Mouse (Mus musculus): ENCODE results near the gene 1700010I14Rik.

DNA sequence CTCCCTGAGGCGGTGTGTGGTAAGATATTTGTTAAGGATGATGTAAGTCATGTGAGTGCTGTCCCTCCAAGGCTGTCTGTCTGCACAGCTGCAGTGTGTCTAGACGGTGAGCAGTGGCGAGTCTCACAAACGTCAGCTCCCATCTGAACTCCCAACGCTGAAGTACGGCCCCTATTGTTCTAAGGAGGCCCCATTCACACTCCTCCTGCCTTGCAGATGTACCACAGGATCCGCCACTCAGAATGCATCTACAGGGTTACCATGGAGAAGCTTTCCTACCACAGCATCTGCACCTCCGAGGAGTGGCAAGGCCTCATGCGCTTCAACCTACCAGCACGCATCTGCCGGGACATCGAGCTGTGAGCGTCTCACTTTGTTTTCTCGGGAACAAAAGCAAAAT, 26.5 kb upstream of the 1700010I14Rik start:
- TF ChIP-seq CTCF (IDR thresholded peaks at IDR 0.05; ENCODE audit: borderline replicate concordance, extremely low read depth, insufficient read depth, insufficient read length) (no peak), POLR2A (IDR thresholded peaks at IDR 0.05; ENCODE audit: borderline replicate concordance, extremely low read depth, insufficient read depth, insufficient read length, poor library complexity, severe bottlenecking) (no peak)

Data from brain, embryonic 14.5 days (tissue).